Mouse (Mus musculus): ENCODE data around the gene Stx4a.
"Not testable (repeated sequence)": the region's sequence is repeated elsewhere in the genome, so short reads cannot be mapped to it uniquely, and the experiment has no call there.

Gene Stx4a

DNA sequence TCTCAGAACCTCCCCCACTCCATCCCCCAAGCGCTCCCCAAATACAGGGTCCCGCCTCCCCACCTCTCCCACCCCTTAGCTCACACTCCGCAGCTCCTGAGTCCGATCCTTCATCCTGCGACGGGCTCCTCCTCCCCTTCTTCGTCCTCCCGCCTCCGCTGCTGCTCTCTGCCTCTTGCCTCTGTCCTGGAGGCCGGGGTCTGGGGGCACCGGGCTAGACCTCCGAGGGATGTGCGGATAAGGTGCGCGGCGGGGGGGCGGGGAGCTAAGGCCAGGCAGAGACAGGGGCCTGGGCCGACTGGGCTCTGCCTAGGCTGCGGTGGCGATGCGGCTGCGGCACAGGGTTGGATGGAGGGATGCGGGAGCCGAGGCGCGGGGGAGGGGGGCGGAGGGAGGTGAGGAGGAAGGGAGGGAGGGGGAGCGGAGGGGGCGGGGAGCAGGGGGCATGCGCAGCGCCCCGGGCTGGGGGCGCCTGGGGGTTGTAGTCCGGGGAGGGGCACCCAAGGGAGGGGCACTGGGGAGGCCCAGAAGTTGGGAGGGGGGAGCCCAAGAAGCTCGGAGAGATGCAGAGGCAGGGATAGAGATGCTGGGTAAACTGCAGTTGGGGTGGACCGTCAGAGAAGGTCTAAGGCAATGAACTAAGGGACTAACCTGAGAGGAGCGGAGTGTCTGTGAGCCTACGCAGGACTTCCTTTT is at the start of gene Stx4a, which contains the start of gene Stx1b:
Gene Stx4a (plus strand): TSS at position 119 of the 696 bp plus-strand sequence.
Gene Stx1b (minus strand): TSS at position 374 of the 696 bp plus-strand sequence.
- no peak for DNase-seq (ENCODE audit: low read depth, low spot score)

DNA sequence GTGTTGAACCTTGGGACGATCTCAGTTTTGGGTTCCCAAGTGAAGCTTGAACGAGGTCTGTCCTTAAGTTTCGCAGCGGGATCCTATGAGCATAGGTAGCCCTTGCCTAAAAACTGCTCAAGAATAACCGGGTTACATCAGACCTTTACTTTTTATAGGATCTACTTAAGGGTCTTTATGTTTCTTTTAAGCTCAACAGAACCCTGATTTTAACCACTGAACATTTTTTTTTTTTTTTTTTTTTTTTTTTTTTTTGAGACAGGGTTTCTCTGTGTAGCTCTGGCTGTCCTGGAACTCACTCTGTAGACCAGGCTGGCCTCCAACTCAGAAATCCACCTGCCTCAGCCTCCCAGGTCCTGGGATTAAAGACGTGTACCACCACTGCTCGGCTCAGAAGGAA is 48.3 kb upstream of the Stx4a start:
- not testable (repeated sequence) for DNase-seq (ENCODE audit: low read depth, low spot score)

DNA sequence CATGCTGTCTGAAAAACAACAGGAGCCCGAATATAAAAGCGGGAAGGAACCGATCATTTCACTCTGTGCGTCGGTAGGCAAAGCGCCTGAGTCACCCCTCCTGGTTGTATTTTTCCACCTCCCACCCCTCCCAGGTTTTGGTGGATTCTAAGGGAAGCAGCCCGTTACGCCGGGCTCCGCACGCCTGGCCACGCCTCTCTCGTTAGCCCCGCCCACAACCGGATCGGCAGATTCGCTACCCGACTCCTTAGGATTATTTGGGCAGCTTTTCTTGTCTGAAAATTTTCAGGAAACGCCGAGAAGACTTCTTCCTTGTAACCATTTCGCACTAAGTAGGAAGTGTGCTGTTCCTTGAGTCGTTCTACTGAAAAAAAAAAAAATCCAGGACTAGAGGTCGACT is 47.7 kb upstream of the Stx4a start, which contains the start of gene Setd1a:
Gene Setd1a (plus strand): TSS at position 245 of the 400 bp plus-strand sequence.
- DNase-seq (ENCODE audit: low read depth, low spot score), result peak; percentile 85

DNA sequence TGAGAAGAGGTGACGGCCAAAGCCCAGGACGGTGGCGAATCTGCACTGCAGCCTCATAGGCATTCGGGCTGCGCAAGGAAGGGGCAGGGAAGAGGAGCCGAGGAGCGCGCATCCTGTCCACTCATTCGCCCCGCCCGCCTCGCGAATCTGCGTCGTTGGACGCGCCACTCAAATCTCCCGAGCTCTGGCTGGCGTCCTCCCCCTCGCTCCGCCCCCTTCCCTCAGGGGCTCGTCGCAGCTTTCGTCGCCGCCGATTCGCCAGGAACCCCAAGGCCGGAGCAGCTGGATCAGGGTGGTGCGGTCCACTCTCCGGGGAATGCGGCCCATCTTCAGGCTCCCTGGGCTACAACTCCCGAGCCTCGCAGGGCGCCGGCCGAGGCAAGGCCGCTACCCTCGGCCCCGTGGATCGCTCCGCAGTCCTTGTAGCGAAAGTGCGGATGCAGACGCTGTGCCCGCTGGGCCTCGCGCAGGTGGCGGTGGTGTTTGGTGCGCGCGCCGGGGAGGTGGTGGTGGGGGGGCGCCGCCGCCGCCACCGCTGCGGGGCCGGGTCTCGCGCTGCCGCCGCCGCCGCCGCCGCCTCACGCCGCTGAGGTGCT is 47.1 kb upstream of the Stx4a start:
- DNase-seq (ENCODE audit: low read depth, low spot score), result peak; percentile 91

DNA sequence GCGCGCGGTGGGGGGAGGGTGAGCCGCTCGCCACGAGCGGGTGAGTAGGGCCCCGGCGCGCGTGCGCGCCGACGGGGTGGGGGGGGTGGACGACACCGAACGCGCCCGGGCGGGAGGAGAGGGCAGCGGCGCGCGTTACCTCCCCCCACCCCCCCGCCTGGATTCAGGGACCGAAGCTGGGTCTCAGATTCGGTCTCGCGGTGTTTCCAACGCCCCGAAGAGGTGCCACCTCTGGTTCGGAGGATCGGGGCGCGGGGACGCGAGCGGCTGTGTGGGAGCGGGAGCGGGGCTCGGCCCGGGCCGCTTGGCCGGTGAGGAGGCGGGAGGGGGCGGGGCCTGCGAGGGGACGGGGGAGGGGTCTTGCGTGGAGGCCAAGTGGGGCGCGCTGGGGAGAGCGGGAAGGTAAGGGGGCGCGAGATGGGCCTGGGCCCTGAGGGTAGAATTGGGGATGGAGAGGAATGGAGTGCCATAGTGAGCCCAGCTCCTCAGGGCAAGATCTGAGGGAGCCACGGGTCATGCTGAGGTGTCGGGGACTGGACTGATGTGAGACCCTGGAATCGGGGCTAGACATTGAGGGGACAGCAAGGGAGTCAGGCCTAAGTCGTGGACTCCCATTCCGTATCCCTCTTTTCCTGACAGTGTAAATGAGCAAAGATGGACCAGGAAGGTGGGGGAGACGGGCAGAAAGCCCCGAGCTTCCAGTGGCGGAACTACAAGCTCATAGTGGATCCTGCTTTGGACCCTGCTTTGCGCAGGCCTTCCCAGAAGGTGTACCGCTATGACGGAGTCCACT is 46.4 kb upstream of the Stx4a start:
- peak; percentile 59 for DNase-seq (ENCODE audit: low read depth, low spot score)

DNA sequence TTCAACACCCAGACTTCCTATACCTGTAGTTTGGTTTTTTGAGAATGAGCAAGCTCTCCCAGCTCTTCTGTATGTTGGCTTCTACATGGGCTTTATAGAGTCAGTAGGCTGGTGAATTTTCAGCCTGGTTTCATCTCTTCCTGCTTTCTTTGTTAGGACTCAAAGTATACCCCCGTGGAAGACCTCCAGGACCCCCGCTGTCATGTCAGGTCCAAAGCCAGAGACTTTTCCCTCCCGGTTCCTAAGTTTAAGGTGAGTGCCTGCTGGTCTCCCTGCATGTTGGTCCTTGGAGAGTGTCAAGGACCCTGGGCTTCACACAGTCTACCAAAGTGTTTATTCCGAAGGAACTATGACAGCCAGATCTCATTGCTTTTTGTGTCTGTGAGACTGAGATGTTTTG is 45.7 kb upstream of the Stx4a start:
- no peak for DNase-seq (ENCODE audit: low read depth, low spot score)

DNA sequence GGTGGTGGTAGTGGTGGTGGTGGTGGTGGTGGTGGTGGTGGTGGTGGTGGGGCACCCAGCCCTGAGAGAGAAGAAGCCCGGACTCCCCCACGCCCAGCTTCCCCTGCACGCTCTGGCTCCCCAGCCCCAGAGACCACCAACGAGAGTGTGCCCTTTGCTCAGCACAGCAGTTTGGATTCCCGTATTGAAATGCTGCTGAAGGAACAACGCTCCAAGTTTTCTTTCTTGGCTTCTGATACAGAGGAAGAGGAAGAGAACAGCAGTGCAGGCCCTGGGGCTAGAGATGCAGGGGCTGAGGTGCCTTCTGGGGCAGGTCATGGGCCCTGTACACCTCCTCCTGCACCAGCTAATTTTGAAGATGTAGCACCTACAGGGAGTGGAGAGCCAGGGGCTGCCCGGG is 38.8 kb upstream of the Stx4a start, which contains the start of gene Gm49388:
Gene Gm49388 (plus strand): TSS at position 301 of the 400 bp plus-strand sequence.
- no peak for DNase-seq (ENCODE audit: low read depth, low spot score)

DNA sequence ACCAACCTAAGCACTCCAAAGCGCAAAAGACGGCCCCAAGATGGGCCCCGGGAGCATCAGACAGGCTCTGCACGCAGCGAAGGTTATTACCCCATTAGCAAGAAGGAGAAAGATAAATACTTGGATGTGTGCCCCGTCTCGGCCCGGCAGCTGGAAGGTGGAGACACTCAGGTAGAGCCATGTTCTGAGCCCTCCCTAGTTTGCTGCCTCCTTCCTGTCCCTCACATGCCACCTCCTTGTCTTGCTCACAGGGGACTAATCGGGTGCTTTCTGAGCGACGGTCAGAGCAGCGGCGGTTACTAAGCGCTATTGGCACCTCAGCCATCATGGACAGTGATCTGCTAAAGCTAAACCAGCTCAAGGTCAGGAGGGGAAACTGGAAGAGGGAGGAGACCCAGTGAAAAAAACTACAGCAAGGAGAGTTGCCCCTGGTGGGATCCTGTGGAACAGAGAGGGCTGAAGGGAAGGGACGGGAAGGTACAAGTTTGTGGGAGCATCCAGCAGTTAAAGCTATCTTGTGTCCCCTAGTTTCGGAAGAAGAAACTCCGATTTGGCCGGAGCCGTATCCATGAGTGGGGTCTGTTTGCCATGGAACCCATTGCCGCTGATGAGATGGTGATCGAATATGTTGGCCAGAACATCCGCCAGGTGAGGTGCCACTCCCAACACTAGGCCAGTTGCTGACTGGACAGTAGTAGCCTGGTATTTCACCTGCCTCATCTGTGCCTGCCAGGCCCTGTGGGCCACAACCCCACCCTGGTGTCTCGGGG is 26.8 kb upstream of the Stx4a start:
- DNase-seq (ENCODE audit: low read depth, low spot score), result no peak

DNA sequence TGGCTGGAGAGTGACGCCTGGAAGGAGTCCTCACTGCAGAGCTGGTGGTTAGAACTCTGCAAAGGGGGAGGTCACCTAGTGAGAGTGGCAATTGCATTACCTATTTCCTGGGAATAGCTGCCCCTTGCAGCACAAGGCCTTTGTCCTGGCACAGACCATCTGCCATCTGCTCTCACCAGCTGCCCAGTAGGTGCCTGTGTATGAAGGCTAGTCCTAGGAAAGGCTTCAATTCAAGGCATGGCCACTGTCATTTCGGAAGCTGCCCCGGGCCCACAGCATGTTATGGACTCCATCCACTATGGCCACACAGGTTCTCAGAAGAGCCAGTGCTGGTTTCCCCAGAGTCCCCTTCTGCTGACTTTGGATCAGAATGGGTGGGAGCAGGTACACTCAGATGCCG is 25.5 kb upstream of the Stx4a start:
- no peak for DNase-seq (ENCODE audit: low read depth, low spot score)

DNA sequence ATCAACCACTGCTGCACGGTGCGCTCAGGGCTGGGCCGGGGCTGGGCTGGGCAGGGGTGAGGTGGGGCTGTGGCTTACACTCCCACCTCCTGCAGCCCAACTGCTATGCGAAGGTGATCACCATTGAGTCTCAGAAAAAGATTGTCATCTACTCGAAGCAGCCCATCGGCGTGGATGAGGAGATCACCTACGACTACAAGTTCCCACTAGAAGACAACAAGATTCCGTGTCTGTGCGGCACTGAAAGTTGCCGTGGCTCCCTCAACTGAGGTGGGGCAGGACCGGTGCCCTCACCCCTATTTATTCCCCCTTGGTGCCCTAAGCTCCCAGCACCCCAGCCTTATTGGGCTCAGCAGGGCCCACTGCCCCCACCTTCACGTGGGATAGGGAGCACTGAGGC is 24.9 kb upstream of the Stx4a start:
- DNase-seq (ENCODE audit: low read depth, low spot score), result no peak

DNA sequence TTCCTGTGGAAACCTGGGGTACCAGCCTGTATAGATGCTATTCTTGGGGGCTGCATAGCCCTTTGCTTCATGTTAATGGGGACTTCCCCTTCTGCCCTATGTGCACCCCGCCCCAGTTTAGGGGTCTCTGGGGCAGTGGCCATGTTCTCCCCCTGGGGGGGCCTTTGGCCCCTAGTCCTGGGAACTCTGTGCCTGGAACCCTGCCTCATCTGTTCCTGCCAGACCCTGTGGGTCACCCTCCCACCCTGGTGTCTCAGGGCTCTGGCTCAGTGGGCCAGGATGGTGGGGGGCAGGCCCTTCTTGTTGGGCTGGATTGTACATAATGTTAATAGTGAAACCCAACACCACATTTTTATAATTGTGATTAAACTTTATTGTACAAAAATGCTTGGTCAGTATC is 24.4 kb upstream of the Stx4a start:
- DNase-seq (ENCODE audit: low read depth, low spot score), result no peak

DNA sequence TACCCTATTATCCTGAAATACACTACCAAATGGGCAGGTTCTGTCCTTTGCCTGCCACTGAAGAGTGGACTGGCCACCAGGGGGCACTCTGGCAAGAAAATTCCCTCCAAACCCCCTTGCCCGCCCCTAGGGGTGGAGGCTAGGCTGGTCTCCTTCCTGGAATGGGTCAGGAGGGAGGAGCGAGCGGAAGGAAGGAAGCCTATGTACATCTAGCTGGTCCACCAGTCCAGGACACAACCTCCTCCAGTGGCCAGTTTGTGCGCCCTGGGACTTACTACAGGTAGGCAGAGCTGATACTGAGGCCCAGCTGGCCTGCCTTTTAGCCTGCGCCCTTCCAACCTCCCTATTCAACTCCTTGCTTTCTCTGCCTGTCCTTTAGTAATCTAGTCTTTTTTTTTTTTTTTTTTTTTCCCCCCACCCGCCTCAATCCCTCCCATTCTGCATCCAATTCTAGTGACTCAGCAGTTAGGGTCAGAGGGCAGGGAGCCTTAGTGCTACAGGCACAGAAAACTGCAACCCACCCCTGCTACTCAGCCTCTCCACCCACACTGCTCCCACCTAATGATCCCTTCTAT is 23.6 kb upstream of the Stx4a start, which contains the start of gene Hsd3b7:
Gene Hsd3b7 (plus strand): TSS at position 170 of the 575 bp plus-strand sequence.
- DNase-seq (ENCODE audit: low read depth, low spot score), result peak; percentile 94

DNA sequence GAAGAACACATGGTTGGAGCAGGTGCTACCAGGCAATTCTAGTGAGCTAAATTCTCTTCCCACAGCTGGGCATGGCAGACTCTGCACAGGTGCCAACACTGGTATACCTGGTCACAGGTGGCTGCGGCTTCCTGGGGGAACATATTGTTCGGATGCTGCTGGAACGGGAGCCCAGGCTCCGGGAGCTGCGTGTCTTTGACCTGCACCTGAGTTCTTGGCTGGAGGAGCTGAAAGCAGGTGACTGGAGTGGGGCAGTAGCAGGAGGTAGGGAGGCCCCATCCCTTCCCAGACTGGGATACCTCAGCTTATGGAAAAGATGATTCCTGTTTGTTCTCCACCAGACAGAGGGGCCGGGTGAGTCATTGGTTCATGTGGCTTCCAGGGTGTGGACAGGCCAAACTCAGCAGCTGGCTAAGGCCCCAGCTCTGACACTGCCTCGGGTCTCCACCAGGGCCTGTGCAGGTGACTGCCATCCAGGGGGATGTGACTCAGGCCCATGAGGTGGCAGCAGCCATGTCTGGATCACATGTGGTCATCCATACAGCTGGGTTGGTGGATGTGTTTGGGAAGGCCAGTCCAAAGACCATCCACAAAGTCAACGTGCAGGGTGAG is 23.0 kb upstream of the Stx4a start:
- peak; percentile 83 for DNase-seq (ENCODE audit: low read depth, low spot score)

DNA sequence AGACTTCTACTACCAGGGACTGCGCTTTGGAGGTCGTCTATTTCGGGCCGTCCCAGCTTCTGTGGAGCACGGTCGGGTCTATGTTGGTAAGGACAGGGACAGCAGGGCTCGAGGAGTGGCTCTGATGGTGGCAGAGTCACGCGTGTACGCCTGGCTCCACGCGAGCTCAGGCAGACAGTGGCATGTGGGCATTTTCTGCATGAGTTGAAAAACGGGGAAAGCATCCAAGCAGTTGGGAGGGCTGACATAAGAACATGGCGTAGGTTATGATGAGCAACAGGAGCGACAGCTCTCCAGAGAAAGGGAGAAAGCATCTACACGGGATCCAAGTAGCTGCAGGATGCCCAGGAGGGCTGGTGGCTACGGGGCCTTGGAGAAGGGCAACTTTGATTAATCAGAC is 21.8 kb upstream of the Stx4a start:
- no peak for DNase-seq (ENCODE audit: low read depth, low spot score)

DNA sequence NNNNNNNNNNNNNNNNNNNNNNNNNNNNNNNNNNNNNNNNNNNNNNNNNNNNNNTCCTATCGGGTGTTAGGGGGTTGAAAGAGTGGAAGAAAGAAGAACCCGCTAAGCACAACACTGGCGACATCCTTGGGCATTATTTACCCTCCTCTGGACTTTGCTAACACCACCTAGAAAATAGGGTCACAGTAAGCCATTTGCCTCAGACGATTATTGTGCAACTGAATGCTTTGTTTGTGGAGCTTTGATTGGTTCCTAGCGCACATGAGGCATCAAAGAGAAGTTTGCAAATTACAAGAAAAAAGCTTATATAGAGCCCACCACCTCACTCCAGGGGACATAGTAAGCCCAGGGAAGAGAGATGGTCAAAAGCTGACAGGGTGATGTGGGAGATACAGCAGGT is 15.3 kb upstream of the Stx4a start:
- DNase-seq (ENCODE audit: low read depth, low spot score), result no peak

DNA sequence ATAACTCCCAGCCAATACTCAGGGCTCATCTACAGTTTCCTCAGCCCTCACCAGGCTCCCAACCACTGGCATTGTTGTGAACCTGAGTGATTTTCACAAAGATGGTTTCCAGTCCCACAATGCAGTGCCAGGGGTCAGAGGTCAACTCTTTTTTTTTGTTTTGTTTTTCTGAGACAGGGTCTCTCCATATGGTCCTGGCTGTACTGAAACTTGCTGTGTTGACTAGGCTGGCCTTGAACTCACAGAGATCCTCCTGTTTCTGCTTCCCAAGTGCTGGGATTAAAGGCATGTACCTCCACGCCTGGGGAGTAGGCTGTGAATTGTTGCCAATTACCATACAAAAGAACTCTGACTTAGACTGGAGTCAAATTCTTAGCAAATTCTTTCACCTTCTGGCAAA is 14.2 kb upstream of the Stx4a start:
- no peak for DNase-seq (ENCODE audit: low read depth, low spot score)

DNA sequence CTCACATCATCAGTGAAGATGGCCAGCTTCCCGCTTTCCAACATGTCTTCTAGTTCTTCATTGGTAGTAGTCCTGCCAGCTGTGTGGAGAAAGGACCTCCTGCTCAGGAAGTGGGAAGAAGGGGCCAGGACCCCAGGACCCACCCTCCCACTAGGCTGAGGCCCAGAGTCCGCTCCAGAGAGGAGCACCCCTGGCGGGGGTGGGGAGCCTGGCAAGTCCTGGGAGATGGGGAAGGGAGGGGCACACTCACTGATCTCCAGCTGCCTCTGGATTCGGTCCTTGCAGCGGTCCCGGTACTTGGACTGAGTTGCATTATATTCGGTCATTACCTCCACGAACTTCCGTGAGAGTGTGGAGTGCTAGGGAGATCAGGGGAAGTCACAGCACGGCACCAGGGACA is 13.4 kb upstream of the Stx4a start:
- no peak for DNase-seq (ENCODE audit: low read depth, low spot score)

DNA sequence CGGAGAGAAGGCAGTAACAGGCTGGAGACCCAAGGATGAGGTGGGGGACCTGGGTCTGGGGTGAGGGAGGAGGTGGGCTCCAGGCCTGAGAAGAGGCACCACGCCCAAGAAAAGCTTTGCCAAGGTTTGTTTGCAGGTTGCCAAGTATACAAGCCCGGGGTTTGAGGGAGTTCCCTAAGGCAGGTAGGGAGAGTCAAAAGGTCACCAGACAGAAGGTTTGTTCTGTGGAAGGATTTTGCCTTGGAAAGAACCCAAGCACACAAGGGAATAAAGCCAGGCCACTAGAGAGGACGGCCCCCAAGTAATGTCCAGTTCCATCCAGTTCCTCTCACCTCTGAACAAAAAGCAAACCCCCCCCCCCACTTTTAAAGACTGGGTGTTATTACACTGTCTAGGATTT is 12.9 kb upstream of the Stx4a start:
- no peak for DNase-seq (ENCODE audit: low read depth, low spot score)

DNA sequence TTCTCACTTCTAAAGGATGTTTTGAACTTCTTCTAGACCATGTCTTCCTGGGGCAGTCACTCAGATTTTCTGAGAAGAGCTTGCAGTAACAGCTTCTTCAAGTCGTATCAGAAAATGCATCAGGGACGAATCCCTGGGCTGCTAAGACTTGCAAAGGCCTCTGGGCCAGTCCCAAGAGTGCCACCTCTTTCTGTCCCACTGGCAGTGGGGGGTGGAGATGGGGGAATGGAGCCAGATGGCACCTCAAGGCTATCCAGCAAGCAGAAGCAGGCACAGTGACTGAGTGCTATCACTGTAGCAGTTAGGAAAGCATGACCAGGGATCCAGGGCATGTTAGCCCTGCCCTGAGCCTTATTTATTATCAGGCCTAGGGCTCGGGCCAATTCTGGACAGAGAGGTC is 11.8 kb upstream of the Stx4a start:
- DNase-seq (ENCODE audit: low read depth, low spot score), result no peak

DNA sequence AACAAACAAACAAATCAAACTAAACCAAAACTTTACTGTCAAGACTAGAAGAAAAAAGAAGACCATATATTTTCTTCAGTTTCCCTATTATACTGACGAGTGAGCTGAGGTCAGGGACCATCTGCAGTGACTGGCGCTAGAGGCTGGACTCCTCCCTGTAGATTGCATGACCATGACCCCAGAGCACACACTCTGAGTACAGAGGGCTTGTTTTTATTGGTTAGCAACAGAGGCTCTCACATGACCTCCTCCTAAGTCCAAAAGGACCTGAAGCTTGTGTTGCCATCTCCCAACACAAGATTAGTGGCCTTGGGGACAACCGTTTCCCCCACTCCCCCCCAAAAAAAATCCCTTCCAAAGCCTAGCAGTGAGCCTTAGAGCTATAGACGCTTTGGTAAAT is 10.3 kb upstream of the Stx4a start:
- no peak for DNase-seq (ENCODE audit: low read depth, low spot score)
